Mouse (Mus musculus): ENCODE measurements around the gene Rbms1.

Gene Rbms1

GRCm38 (mm10) chr2:60839498-60839897 is 123.5 kb downstream of the Rbms1 start:
- POLR2A ChIA-PET, result no interaction called here
- CTCF ChIA-PET, result interaction anchor here in 1 of 4 experiments (1.6 kb wide), 1 partner anchor 9 kb away, joined by 4 read pairs; no protein-coding TSS in a partner anchor

GRCm38 (mm10) chr2:60838856-60839255 is 124.1 kb downstream of the Rbms1 start:
- POLR2A ChIA-PET, result interaction anchor here in 1 of 4 experiments (0.6 kb wide), 1 partner anchor 44 kb away, joined by 4 read pairs; no protein-coding TSS in a partner anchor
- CTCF ChIA-PET, result interaction anchor here in 1 of 4 experiments (1.6 kb wide), 1 partner anchor 8 kb away, joined by 4 read pairs; no protein-coding TSS in a partner anchor

GRCm38 (mm10) chr2:60837616-60838015 is 125.4 kb downstream of the Rbms1 start:
- CTCF ChIA-PET, result interaction anchor here in 2 of 4 experiments (0.6 kb wide), 2 partner anchors 94 to 1511 kb away, joined by 4 read pairs; no protein-coding TSS in a partner anchor
- POLR2A ChIA-PET, result interaction anchor here in 2 of 4 experiments (1.2 to 1.6 kb wide), 3 partner anchors 33 to 38 kb away, joined by 3 read pairs; no protein-coding TSS in a partner anchor

GRCm38 (mm10) chr2:60836237-60836636 is 126.8 kb downstream of the Rbms1 start:
- ChIA-PET POLR2A (interaction anchor here in 2 of 4 experiments (0.8 to 1.6 kb wide), 3 partner anchors 26 to 87 kb away, joined by 3 to 4 read pairs (median 3); no protein-coding TSS in a partner anchor), CTCF (interaction anchor here in 3 of 4 experiments (0.7 to 1.0 kb wide), 3 partner anchors 34 to 618 kb away, joined by 3 to 6 read pairs (median 3); no protein-coding TSS in a partner anchor)

- CTCF ChIA-PET, result interaction anchor here in 3 of 4 experiments (0.6 to 0.7 kb wide), 5 partner anchors 35 to 830 kb away, joined by 3 to 10 read pairs (median 6); no protein-coding TSS in a partner anchor
- POLR2A ChIA-PET, result interaction anchor here in 2 of 4 experiments (0.6 to 0.8 kb wide), 2 partner anchors 16 to 168 kb away, joined by 3 to 4 read pairs; no protein-coding TSS in a partner anchor
Measured at GRCm38 (mm10) chr2:60834293-60834692, 128.7 kb downstream of the Rbms1 start.

- ChIA-PET POLR2A (no interaction called here), CTCF (no interaction called here)
Measured at GRCm38 (mm10) chr2:60832254-60832653, 130.7 kb downstream of the Rbms1 start.

GRCm38 (mm10) chr2:60830464-60830863 is 132.5 kb downstream of the Rbms1 start:
- POLR2A ChIA-PET, result interaction anchor here in 1 of 4 experiments (0.9 kb wide), 1 partner anchor 40 kb away, joined by 3 read pairs; no protein-coding TSS in a partner anchor

GRCm38 (mm10) chr2:60828908-60829462 is 134.0 kb downstream of the Rbms1 start:
- ChIA-PET POLR2A (no interaction called here), CTCF (no interaction called here)

More at GRCm38 (mm10) chr2:60830464-60830863, 132.5 kb downstream of the Rbms1 start:
- CTCF ChIA-PET, result interaction anchor here in 1 of 4 experiments (1.7 kb wide), 1 partner anchor 9 kb away, joined by 4 read pairs; no protein-coding TSS in a partner anchor

GRCm38 (mm10) chr2:60827152-60827428 is 135.9 kb downstream of the Rbms1 start:
- POLR2A ChIA-PET, result interaction anchor here in 1 of 4 experiments (1.3 kb wide), 1 partner anchor 51 kb away, joined by 4 read pairs; no protein-coding TSS in a partner anchor
- CTCF ChIA-PET, result no interaction called here

GRCm38 (mm10) chr2:60826406-60827151 is 136.4 kb downstream of the Rbms1 start:
- ChIA-PET CTCF (no interaction called here), POLR2A (interaction anchor here in 2 of 4 experiments (0.6 to 1.3 kb wide), 3 partner anchors 10 to 51 kb away, joined by 3 to 5 read pairs (median 4); no protein-coding TSS in a partner anchor)

- POLR2A ChIA-PET, result interaction anchor here in 2 of 4 experiments (0.6 to 1.1 kb wide), 3 partner anchors 11 to 23 kb away, joined by 3 to 5 read pairs (median 3); no protein-coding TSS in a partner anchor
- CTCF ChIA-PET, result interaction anchor here in 1 of 4 experiments (1.1 kb wide), 1 partner anchor 752 kb away, joined by 3 read pairs; no protein-coding TSS in a partner anchor
Measured at GRCm38 (mm10) chr2:60825690-60826089, 137.3 kb downstream of the Rbms1 start.

- ChIA-PET CTCF (interaction anchor here in 1 of 4 experiments (1.1 kb wide), 1 partner anchor 11 kb away, joined by 4 read pairs; no protein-coding TSS in a partner anchor), POLR2A (interaction anchor here in 2 of 4 experiments (0.9 to 1.6 kb wide), 3 partner anchors 8 to 49 kb away, joined by 3 to 5 read pairs (median 5); no protein-coding TSS in a partner anchor)
Measured at GRCm38 (mm10) chr2:60821635-60822034, 141.4 kb downstream of the Rbms1 start.

GRCm38 (mm10) chr2:60818632-60819031 is 144.4 kb downstream of the Rbms1 start:
- ChIA-PET CTCF (interaction anchor here in 1 of 4 experiments (0.5 kb wide), 1 partner anchor 52 kb away, joined by 12 read pairs; no protein-coding TSS in a partner anchor), POLR2A (interaction anchor here in 1 of 4 experiments (1.2 to 1.3 kb wide), 2 partner anchors 8 to 86 kb away, joined by 6 read pairs; no protein-coding TSS in a partner anchor)

- POLR2A ChIA-PET, result interaction anchor here in 1 of 4 experiments (1.1 to 1.3 kb wide), 3 partner anchors 13 to 48 kb away, joined by 3 read pairs; no protein-coding TSS in a partner anchor
- CTCF ChIA-PET, result no interaction called here
Measured at GRCm38 (mm10) chr2:60816307-60816706, 146.7 kb downstream of the Rbms1 start.

GRCm38 (mm10) chr2:60814788-60815187 is 148.2 kb downstream of the Rbms1 start:
- CTCF ChIA-PET, result no interaction called here
- POLR2A ChIA-PET, result interaction anchor here in 1 of 4 experiments (4.8 kb wide), 1 partner anchor 14 kb away, joined by 33 read pairs; no protein-coding TSS in a partner anchor

- ChIA-PET POLR2A (interaction anchor here in 3 of 4 experiments (0.9 to 4.8 kb wide), 5 partner anchors 9 to 58 kb away, joined by 3 to 33 read pairs (median 3); no protein-coding TSS in a partner anchor), CTCF (interaction anchor here in 1 of 4 experiments (1.4 kb wide), 1 partner anchor 9 kb away, joined by 6 read pairs; no protein-coding TSS in a partner anchor)
Measured at GRCm38 (mm10) chr2:60812949-60813348, 150.0 kb downstream of the Rbms1 start.

- ChIA-PET CTCF (interaction anchor here in 2 of 4 experiments (0.6 to 1.2 kb wide), 5 partner anchors 11 to 132 kb away, joined by 3 to 4 read pairs (median 3); no protein-coding TSS in a partner anchor), POLR2A (interaction anchor here in 3 of 4 experiments (0.6 to 4.8 kb wide), 11 partner anchors 9 to 302 kb away, joined by 3 to 33 read pairs (median 5); no protein-coding TSS in a partner anchor)
Measured at GRCm38 (mm10) chr2:60810617-60811016, 152.4 kb downstream of the Rbms1 start.

- ChIA-PET POLR2A (interaction anchor here in 2 of 4 experiments (0.7 to 2.3 kb wide), 6 partner anchors 10 to 54 kb away, joined by 3 to 8 read pairs (median 4); no protein-coding TSS in a partner anchor), CTCF (interaction anchor here in 1 of 4 experiments (0.6 kb wide), 1 partner anchor 493 kb away, joined by 3 read pairs; no protein-coding TSS in a partner anchor)
Measured at GRCm38 (mm10) chr2:60809441-60809921, 153.5 kb downstream of the Rbms1 start.
